Mouse (Mus musculus) MEL (cell line): ENCODE results near the gene Cyp4x1.

Source experiments
- MAZ ChIP-seq: IDR thresholded peaks from 2 replicates; pipeline ENCODE4 v1.6.1; 2012; ENCODE audit warnings: low read depth, mild to moderate bottlenecking, inconsistent platforms, low read length, improper control_type of control experiment
- NRF1 ChIP-seq: IDR thresholded peaks from 2 replicates; pipeline ENCODE4 v1.6.1; 2014; ENCODE audit warnings: low read depth, mild to moderate bottlenecking, inconsistent platforms, low read length, improper control_type of control experiment, moderate library complexity; ENCODE audit not compliant: poor library complexity, insufficient read depth, severe bottlenecking
- POLR2A ChIP-seq, 2 experiments: IDR thresholded peaks; 2 replicates each; pipeline ENCODE4 v1.6.1; 2011 to 2012; ENCODE audit warnings: low read length in 2 of 2, mild to moderate bottlenecking in 2 of 2, control low read depth in 1 of 2, improper control_type of control experiment in 1 of 2, low read depth in 1 of 2, moderate library complexity in 1 of 2; ENCODE audit not compliant: control insufficient read depth in 1 of 2, insufficient read depth in 1 of 2, poor library complexity in 1 of 2

DNA sequence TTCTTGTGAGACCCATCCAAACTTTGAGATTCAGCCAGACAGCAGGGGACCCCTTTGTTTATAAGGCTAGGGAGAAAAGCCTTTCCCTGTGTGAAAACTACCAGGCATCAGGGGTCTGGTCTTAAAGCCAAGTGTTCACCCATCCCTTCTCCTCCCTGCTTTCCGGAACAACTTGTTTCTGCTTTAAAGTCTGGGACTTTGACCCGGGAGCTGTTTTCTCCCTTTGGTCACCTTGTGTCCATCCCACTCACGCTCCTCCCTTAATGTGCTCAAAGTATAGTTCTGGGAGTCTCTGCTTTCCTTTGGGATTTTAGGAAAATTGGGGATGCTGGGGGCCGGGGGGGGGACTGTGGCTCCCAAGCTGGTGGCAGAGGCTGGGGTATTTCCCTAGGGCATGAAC, 47.8 kb downstream of the Cyp4x1 start:
- TF ChIP-seq POLR2A (IDR thresholded peaks at IDR 0.05; ENCODE audit: control insufficient read depth in 1 of 2, insufficient read depth in 1 of 2, low read depth in 1 of 2, low read length in 2 of 2, poor library complexity in 1 of 2) (no peak), NRF1 (no peak), MAZ (no peak)
